Mouse (Mus musculus): ENCODE data around the gene Enpp5.
A peak's percentile ranks its signal among the peaks of the same experiment; 100 is the strongest.

The Enpp5 gene

GRCm38 (mm10) chr17:44100486-44100885 is 21.9 kb downstream of the Enpp5 start:
- no peak for DNase-seq

DNA sequence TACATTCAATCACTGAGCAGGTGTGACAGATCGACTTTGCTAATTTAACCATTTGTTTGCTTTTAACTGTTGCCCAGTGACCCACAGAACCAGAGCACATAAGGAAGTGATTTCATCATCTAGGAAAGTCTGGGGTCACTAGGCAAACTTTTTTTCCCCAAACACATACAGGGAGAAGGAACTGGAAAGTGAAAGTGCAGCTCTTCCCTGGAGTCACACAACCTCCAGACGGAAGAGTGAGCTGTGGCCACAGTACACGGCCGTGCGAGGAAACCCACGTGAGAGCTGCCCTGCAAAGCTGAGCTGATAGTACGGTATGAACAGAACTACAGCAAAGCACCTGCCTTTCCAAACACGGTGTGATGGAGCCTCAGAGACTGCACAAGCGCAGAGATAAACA is 22.3 kb downstream of the Enpp5 start:
- no peak for DNase-seq

- no peak for DNase-seq
Measured at GRCm38 (mm10) chr17:44101961-44102360, 23.3 kb downstream of the Enpp5 start.

DNA sequence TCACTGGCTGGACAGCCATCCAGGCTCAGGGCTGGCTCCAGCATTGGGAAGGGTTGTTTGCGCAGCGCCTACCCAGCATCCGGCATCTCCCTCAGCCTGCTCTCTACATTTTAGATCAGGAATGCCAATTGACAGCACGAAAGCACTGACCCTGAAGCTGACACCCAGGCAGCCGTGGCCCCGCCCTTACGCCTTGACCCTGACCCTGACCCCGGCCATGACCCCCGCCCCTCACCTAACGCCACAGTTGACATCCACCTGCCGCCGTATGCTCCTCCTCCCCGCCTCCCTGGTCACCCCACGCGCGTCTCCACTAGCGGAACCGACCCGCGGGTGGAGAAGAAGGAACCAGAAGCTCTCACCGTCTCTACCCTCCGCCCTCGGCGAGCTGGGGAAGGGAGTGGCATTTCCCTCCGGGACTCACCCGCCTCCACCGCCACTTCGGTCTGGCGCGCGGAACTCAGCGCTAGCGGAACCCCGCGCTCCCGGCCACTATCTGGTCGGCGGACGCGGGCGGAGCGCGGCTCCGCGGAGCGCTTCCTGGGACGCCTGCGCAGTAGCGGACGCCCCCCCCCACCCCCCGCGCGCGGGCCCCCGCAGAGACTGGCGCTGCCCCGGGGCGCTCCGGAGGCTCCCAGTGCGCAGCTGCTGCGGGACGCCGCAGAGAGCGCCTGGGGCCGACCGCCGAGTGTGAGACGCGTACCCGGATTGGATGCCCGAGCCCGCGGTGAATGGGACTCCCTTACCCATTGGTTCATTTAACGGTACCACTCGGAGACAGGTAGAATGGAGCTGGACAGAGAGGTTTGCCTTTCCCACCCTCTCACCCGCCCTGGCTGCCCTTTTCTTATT is 26.9 kb downstream of the Enpp5 start, which contains the start of gene Enpp4:
TSS of gene Enpp4 (minus strand) at position 523 of the 852 bp plus-strand sequence.
- DNase-seq: peak; percentile 92

- no peak for DNase-seq
Measured at GRCm38 (mm10) chr17:44108331-44108730, 29.7 kb downstream of the Enpp5 start.

- no peak for DNase-seq
Measured at GRCm38 (mm10) chr17:44116584-44116983, 38.0 kb downstream of the Enpp5 start.

DNA sequence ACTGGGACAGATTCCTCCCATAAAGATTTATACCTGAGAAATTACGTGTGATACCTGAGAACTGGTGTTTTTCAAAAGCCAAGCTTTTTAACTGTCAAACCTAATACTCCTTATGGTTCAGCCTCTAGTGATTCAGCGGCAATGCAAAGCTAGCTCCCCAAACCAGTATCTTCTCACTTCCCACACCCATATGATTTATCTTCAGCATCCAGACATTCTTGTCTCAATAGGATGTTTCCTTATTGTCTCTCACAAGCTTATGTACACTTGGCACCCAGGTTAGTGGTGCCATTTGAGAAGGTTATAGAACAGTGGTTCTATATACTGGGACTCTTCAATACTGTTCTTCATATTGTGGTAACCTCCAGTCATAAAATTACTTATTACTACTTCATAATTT is 39.1 kb downstream of the Enpp5 start:
- DNase-seq: no peak

DNA sequence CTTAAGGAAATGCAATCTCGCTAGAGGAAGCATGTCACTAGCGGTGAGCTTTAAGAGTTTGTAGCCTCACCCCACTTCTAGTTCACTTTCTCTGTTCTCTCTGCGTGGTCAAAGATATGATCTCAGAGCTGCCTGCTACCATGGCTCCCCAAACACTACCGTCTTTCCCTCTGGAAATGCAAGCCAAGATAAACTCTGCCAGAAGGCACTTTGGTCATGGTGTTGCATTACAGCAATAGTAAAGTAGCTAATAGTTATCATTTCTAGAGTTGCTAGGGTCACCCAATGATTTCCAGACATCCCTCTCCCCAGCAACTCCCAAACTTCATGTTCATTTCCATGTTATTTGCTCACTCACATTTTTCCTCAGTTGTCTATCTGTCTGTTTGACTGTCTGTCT is 39.6 kb downstream of the Enpp5 start:
- no peak for DNase-seq

DNA sequence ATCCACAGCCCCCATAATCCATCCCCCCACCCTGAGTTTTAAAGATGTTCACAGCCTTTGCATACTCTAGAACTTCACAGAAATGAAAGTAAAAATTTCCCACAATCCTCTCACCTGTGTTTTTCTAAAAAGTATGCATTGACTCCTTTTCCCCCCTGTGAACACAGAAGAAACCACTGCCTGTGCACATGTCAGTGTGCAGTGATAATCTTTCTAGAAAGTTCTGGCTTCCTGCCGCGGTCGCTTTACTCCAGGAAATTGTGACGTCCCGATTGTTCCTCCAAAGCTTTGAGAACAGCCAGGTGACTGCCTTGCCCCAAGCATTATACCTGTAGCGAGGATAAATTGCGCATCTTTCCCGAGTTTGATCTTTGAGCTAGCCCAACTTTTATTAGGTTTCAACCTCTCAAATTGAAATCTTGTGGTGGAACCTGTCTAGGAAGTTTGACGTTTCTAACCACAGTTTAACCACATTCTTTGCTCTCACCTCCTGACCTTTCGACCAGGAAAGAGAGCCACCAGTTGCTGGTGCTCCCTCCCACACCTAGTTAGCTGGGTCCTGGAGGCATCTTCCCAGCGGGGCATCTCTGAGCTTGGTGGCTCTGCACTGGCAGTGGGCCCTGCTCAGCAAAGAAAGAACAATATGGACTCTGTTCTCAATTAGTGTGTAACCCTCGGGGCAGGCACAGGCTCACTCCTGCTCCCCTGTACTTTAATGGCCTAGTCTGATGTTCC is 42.9 kb downstream of the Enpp5 start:
- DNase-seq: no peak

DNA sequence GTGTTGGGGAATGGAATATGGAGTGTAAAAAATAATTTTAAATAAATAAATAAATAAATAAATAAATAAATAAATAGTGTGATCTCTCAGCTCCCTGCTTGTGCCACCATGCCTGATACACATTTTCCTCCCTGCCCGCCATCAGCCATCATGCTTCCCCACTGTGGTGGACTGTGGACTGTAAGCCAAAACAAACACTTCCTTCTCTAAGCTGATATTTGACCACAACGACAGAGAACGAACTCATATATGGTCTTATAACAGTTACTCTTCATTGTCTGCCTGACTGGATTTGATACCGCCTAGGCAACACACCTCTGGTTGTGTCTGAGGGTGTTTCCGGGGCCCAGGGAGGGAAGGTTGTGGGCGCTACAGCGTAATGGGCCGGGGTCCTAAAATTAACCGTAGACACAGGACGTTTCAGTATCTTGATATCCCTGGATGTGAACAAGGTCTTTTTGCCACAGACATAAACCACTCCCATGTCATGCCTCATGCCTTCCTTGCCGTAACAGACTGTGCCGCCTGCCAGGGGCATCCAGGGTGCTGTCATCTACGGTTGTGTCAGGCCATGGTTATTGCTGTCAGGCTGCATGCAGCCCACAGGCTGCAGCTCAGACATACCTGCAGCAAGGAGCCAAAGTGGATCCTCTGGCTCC is 50.6 kb downstream of the Enpp5 start:
- no peak for DNase-seq

DNA sequence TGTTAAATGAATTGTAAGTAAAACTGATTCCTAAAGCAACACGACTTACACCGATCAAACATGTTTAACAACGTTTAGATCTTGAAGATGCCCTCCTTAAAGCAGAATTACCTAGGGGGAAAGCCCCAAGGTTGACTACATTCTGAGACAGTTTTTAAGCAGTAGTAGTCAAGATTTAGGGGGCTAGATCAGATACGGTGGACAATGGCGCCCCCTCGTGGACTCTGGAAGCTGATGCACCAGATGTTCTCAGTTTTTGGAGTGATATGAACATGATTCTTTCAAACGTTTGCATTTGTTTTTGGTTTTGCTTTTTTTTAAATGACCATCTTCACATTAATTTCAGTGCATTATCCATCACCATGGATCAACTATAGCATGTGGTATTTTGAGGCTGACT is 51.8 kb downstream of the Enpp5 start:
- DNase-seq: peak; percentile 76

GRCm38 (mm10) chr17:44134106-44134505 is 55.5 kb downstream of the Enpp5 start:
- DNase-seq: no peak

- DNase-seq: peak; percentile 34
Measured at GRCm38 (mm10) chr17:44134545-44134944, 55.9 kb downstream of the Enpp5 start.

GRCm38 (mm10) chr17:44136018-44136417 is 57.4 kb downstream of the Enpp5 start:
- no peak for DNase-seq

All from kidney, adult 18-20 months (tissue).